In genomic region chr13:43286836-43287235, GRCm38 (mm10) we compare ENCODE assay signal across 16 mouse cellular contexts. TPM values are rescaled to one million over a fixed set of nuclear protein-coding genes. Genes with fewer than 3 reads are reported as not detected.
A peak's percentile ranks its signal among the peaks of the same experiment; 100 is the strongest.
DNase-seq lines count a peak whose midpoint lies in the region; TF ChIP-seq lines count a peak whose summit lies in the region.
"Had no signal": no experiment of that assay in that cellular context is flagged by ENCODE, and none has a peak within 500 bp of the region (broad histone marks: within the 10 kb centered on the region; RNA-seq: fewer than 3 reads in every experiment).

No protein-coding gene starts in this region.

- no peaks in the 10 kb centered on the region for H3K36me3 ChIP-seq in myocyte (ENCODE audit: control insufficient read depth, insufficient read depth)
- H3K36me3 ChIP-seq: embryonic facial prominence, embryonic 12.5 days; embryonic facial prominence, embryonic 15.5 days; forebrain, embryonic 15.5 days; hindbrain, embryonic 12.5 days; hindbrain, embryonic 15.5 days had no signal

- no peak overlapping the region for H3K4me3 ChIP-seq in layer of hippocampus, adult 2 months
- no peak overlapping the region for H3K4me3 ChIP-seq in myocyte
- H3K4me3 ChIP-seq: embryonic facial prominence, embryonic 12.5 days; embryonic facial prominence, embryonic 15.5 days; forebrain, embryonic 15.5 days; hindbrain, embryonic 12.5 days; hindbrain, embryonic 15.5 days had no signal

- H3K4me2 ChIP-seq in myocyte (ENCODE audit: low read depth), result peak overlapping the region; percentile 71
- H3K4me2 ChIP-seq: embryonic facial prominence, embryonic 12.5 days; embryonic facial prominence, embryonic 15.5 days; forebrain, embryonic 15.5 days; heart, embryonic 11.5 days; hindbrain, embryonic 12.5 days; hindbrain, embryonic 15.5 days had no signal

- TF ChIP-seq POLR2A in myocyte (IDR thresholded peaks at IDR 0.05; ENCODE audit: insufficient read length, low read depth), result no peak

- no peak overlapping the region for H3ac ChIP-seq in myocyte (ENCODE audit: control insufficient read depth, insufficient read length)

- H3K27ac ChIP-seq in layer of hippocampus, adult 2 months, result peak overlapping the region; percentile 90; the same call in 1 of the 2 replicates
- H3K27ac ChIP-seq: embryonic facial prominence, embryonic 12.5 days; embryonic facial prominence, embryonic 15.5 days; forebrain, embryonic 15.5 days; hindbrain, embryonic 12.5 days; hindbrain, embryonic 15.5 days had no signal

- peak; percentile 8 for DNase-seq in cerebellum, adult 11 months
- DNase-seq in cerebellum, adult 9-10 months, result no peak
- DNase-seq in layer of hippocampus, adult 2 months (ENCODE audit: low spot score in 2 of 2), result no peak
- DNase-seq in layer of hippocampus, postnatal 36 days, result no peak
- no peak for DNase-seq in retina, postnatal 1 day
- DNase-seq: adrenal gland, adult 8-10 months; adrenal gland, postnatal 25 days; gastrocnemius, postnatal 14 days; heart, adult 11 months had no signal

- H3K27me3 ChIP-seq in myocyte (ENCODE audit: control insufficient read depth, insufficient read depth, insufficient read length), result no peaks in the 10 kb centered on the region
- H3K27me3 ChIP-seq: embryonic facial prominence, embryonic 12.5 days; embryonic facial prominence, embryonic 15.5 days; forebrain, embryonic 15.5 days; hindbrain, embryonic 12.5 days; hindbrain, embryonic 15.5 days had no signal

- H3K79me2 ChIP-seq in myocyte (ENCODE audit: control insufficient read depth, insufficient read depth), result peaks cover 50% of the 10 kb centered on the region

- TF ChIP-seq CTCF in layer of hippocampus, adult 2 months (conservative IDR thresholded peaks at IDR 0.05), result no peak

TF ChIP-seq in myocyte, 11 proteins besides CTCF, POLR2A, EP300 and RAD21:
- no peak for TF ChIP-seq CEBPB (IDR thresholded peaks at IDR 0.05; ENCODE audit: insufficient read depth, poor library complexity, severe bottlenecking)
- TF ChIP-seq MAX (IDR thresholded peaks at IDR 0.05; ENCODE audit: low read depth), result no peak
- TF ChIP-seq MYOG (IDR thresholded peaks at IDR 0.05; ENCODE audit: control insufficient read depth in 1 of 3, insufficient read depth in 1 of 3, insufficient read length in 2 of 3, low read depth in 2 of 3), result no peak
- TF ChIP-seq MYOD1 (IDR thresholded peaks at IDR 0.05; ENCODE audit: control insufficient read depth in 1 of 3, insufficient read length in 2 of 3, low read depth in 2 of 3), result no peak
- no peak for TF ChIP-seq SRF (IDR thresholded peaks at IDR 0.05; ENCODE audit: control insufficient read depth, insufficient read length, low read depth)
- no peak for TF ChIP-seq REST (IDR thresholded peaks at IDR 0.05; ENCODE audit: insufficient read depth, insufficient read length)
- TF ChIP-seq POLR2AphosphoS2 (IDR thresholded peaks at IDR 0.05; ENCODE audit: insufficient read length, low read depth), result no peak
- TF ChIP-seq TCF12 (IDR thresholded peaks at IDR 0.05; ENCODE audit: insufficient read depth, poor library complexity, severe bottlenecking), result no peak
- no peak for TF ChIP-seq USF1 (IDR thresholded peaks at IDR 0.05; ENCODE audit: low read depth)
- no peak for TF ChIP-seq E2F4 (IDR thresholded peaks at IDR 0.05; ENCODE audit: insufficient read depth)
- no peak for TF ChIP-seq TCF3 (IDR thresholded peaks at IDR 0.05; ENCODE audit: insufficient read length, low read depth)

RNA-seq across cellular contexts. Expression of gene Gfod1, which starts 17.1 kb away (rescaled TPM):
- 10 to 100 TPM; 94.6 to 99.3 TPM for total RNA-seq in layer of hippocampus, adult 2 months (2021)
- 100 to 1,000 TPM in 1 of 2 experiments, 10 to 100 TPM in 1; 98.0 to 109 TPM for total RNA-seq in layer of hippocampus, postnatal 36 days (2021)
- polyA plus RNA-seq in myocyte (2012; fragmentation: generic; extraction: Trizol), result 6.5 TPM
